Comparison of ENCODE assay signal across 26 mouse cellular contexts in genomic region chr10:63203002-63203401, GRCm38 (mm10). TPM values are rescaled to one million over a fixed set of nuclear protein-coding genes. Genes with fewer than 3 reads are reported as not detected.
A peak's percentile ranks its signal among the peaks of the same experiment; 100 is the strongest.
DNase-seq lines count a peak whose midpoint lies in the region; ATAC-seq and TF ChIP-seq lines count a peak whose summit lies in the region.
"Had no signal": no experiment of that assay in that cellular context is flagged by ENCODE, and none has a peak within 500 bp of the region (broad histone marks: within the 10 kb centered on the region; RNA-seq: fewer than 3 reads in every experiment).

No protein-coding gene starts in this region.

- peak overlapping the region; percentile 73 for H3K9ac ChIP-seq in heart, embryonic 13.5 days
- no peak overlapping the region for H3K9ac ChIP-seq in lung, embryonic 16.5 days (ENCODE audit: low read length)
- H3K9ac ChIP-seq: liver, embryonic 15.5 days; neural tube, embryonic 12.5 days had no signal

- intact Hi-C loops in gastrocnemius, adult 2 months (cut with DNase I): no loop called here
- intact Hi-C loops in heart, postnatal 10 days (cut with DNase I): loop anchor here (5.0 kb wide), 2 partner anchors 39 to 46 kb away; partner anchors contain the start of gene Herc4

- no peak for TF ChIP-seq CTCF in gastrocnemius, adult 2 months (IDR thresholded peaks at IDR 0.05)

- 72% methylated on average over 3 of the region's 3 CpGs for WGBS in heart, embryonic 13.5 days
- 56% methylated on average over 3 of the region's 3 CpGs for WGBS in lung, embryonic 16.5 days

- DNase-seq in gastrocnemius, adult 2 months: peak; percentile 58
- DNase-seq in gastrocnemius, postnatal 10 days: no peak
- DNase-seq in heart, postnatal 10 days: no peak
- no peak for DNase-seq in lung, adult 18-20 months
- peak; percentile 80 for DNase-seq in skeletal muscle tissue, adult 2 months (ENCODE audit: low read depth, low spot score)
- DNase-seq: adrenal gland, postnatal 36 days; cerebellum, adult 11 months; cerebellum, adult 9-11 months; kidney, adult 9 months; kidney, postnatal 14 days; liver; lung, postnatal 14 days; midbrain, embryonic 14.5 days; right cerebral cortex, postnatal 14 days; spleen, adult 18-20 months had no signal

- H3K27ac ChIP-seq in gastrocnemius, adult 2 months: peak overlapping the region; percentile 96
- H3K27ac ChIP-seq in heart, embryonic 13.5 days (replicated peaks): peak overlapping the region; percentile 82
- H3K27ac ChIP-seq in lung, embryonic 16.5 days (ENCODE audit: low read length): no peak overlapping the region
- H3K27ac ChIP-seq: forebrain, embryonic 10.5 days; hindbrain, embryonic 10.5 days; liver, embryonic 15.5 days; neural tube, embryonic 12.5 days had no signal

- no peaks in the 10 kb centered on the region for H3K9me3 ChIP-seq in heart, embryonic 13.5 days
- no peaks in the 10 kb centered on the region for H3K9me3 ChIP-seq in lung, embryonic 16.5 days (ENCODE audit: control insufficient read depth, low read length)
- H3K9me3 ChIP-seq: forebrain, embryonic 10.5 days; hindbrain, embryonic 10.5 days; liver, embryonic 15.5 days; neural tube, embryonic 12.5 days had no signal

- H3K4me3 ChIP-seq in gastrocnemius, adult 2 months: peak overlapping the region; percentile 77
- H3K4me3 ChIP-seq in heart, embryonic 13.5 days: peak overlapping the region; percentile 50
- no peak overlapping the region for H3K4me3 ChIP-seq in lung, embryonic 16.5 days (ENCODE audit: low read length)
- H3K4me3 ChIP-seq: forebrain, embryonic 10.5 days; hindbrain, embryonic 10.5 days; liver, embryonic 15.5 days; neural tube, embryonic 12.5 days had no signal

- H3K27me3 ChIP-seq in heart, embryonic 13.5 days (replicated peaks): no peaks in the 10 kb centered on the region
- no peaks in the 10 kb centered on the region for H3K27me3 ChIP-seq in lung, embryonic 16.5 days (ENCODE audit: control insufficient read depth, insufficient read depth, low read depth, low read length)
- H3K27me3 ChIP-seq: liver, embryonic 15.5 days; neural tube, embryonic 12.5 days had no signal

- peaks cover 13% of the 10 kb centered on the region for H3K4me1 ChIP-seq in heart, embryonic 13.5 days
- no peaks in the 10 kb centered on the region for H3K4me1 ChIP-seq in lung, embryonic 16.5 days (replicated peaks; ENCODE audit: control insufficient read depth, insufficient read depth, low read length)
- H3K4me1 ChIP-seq: forebrain, embryonic 10.5 days; hindbrain, embryonic 10.5 days; neural tube, embryonic 12.5 days had no signal

- ATAC-seq in heart, embryonic 13.5 days (ENCODE audit: extremely low read depth, insufficient number of reproducible peaks, low FRiP score, low TSS enrichment): no peak
- ATAC-seq in lung, embryonic 16.5 days (ENCODE audit: low read depth): 0 out of 2 replicates have a peak, but pooled peaks have one; percentile 34
- no peak for ATAC-seq in megakaryocyte progenitor cell, adult 5-6 weeks (replicated peaks; ENCODE audit: poor library complexity)
- ATAC-seq: hindbrain, embryonic 16.5 days; intestine, embryonic 16.5 days had no signal

- H3K4me2 ChIP-seq in heart, embryonic 13.5 days: peak overlapping the region; percentile 64
- H3K4me2 ChIP-seq in lung, embryonic 16.5 days (ENCODE audit: low read depth, low read length): no peak overlapping the region
- H3K4me2 ChIP-seq: liver, embryonic 15.5 days; neural tube, embryonic 12.5 days had no signal

- H3K36me3 ChIP-seq in heart, embryonic 13.5 days: no peaks in the 10 kb centered on the region
- no peaks in the 10 kb centered on the region for H3K36me3 ChIP-seq in lung, embryonic 16.5 days (ENCODE audit: control insufficient read depth, insufficient read depth, low read length)
- H3K36me3 ChIP-seq: forebrain, embryonic 10.5 days; hindbrain, embryonic 10.5 days; liver, embryonic 15.5 days; neural tube, embryonic 12.5 days had no signal

RNA-seq across cellular contexts. Expression of gene Mypn, which starts 0.8 kb away (rescaled TPM):
- total RNA-seq in gastrocnemius, adult 2 months (2021): 100 to 1,000 TPM; 248 to 338 TPM
- 100 to 1,000 TPM; 230 to 232 TPM for total RNA-seq in gastrocnemius, postnatal 10 days (2021)
- 4.7 and 5.3 TPM in 2 replicates for polyA plus RNA-seq in heart, embryonic 13.5 days (2015; fragmentation: Nextera tagmentation; extraction: Ambion mirVana)
- total RNA-seq in heart, postnatal 10 days (2021): 10 to 100 TPM; 78.0 to 86.7 TPM
- 0.55 and 0.78 TPM in 2 replicates for polyA plus RNA-seq in lung, embryonic 16.5 days (2015; fragmentation: Nextera tagmentation; extraction: Ambion mirVana)
- not detected in 2 replicates for total RNA-seq in megakaryocyte progenitor cell, adult 5-6 weeks (2015)
- total RNA-seq in megakaryocyte progenitor cell, adult 5-6 weeks (2017): not detected in 2 replicates
- total RNA-seq: common myeloid progenitor, adult 5-6 weeks; megakaryocyte-erythroid progenitor cell, adult 5-6 weeks had no signal
- polyA plus RNA-seq: intestine, embryonic 16.5 days had no signal

RNA-seq across cellular contexts. Expression of gene Herc4, which starts 40.6 kb away (rescaled TPM):
- 10 to 100 TPM; 21.2 to 21.6 TPM for total RNA-seq in gastrocnemius, adult 2 months (2021)
- 10 to 100 TPM; 22.6 to 32.1 TPM for total RNA-seq in gastrocnemius, postnatal 10 days (2021)
- 25.7 and 27.1 TPM in 2 replicates for polyA plus RNA-seq in heart, embryonic 13.5 days (2015; fragmentation: Nextera tagmentation; extraction: Ambion mirVana)
- 10 to 100 TPM; 39.9 to 40.0 TPM for total RNA-seq in heart, postnatal 10 days (2021)
- 37.6 and 40.9 TPM in 2 replicates for polyA plus RNA-seq in lung, embryonic 16.5 days (2015; fragmentation: Nextera tagmentation; extraction: Ambion mirVana)
- 84.0 and 88.0 TPM in 2 replicates for total RNA-seq in megakaryocyte progenitor cell, adult 5-6 weeks (2015)
- total RNA-seq in megakaryocyte progenitor cell, adult 5-6 weeks (2017): 56.3 and 59.2 TPM in 2 replicates

Comparison
In these comparisons a context has a peak if more than half of its experiments do, and no peak if none do; other contexts are left out.
1. DNase-seq: peak in gastrocnemius, adult 2 months (single experiment) and skeletal muscle tissue, adult 2 months (single experiment); none in gastrocnemius, postnatal 10 days (single experiment), heart, postnatal 10 days (0 of 2) and lung, adult 18-20 months (0 of 2).
2. RNA of gene Mypn, which starts 0.8 kb away (total RNA-seq): 248 to 338 TPM in gastrocnemius, adult 2 months, 230 to 232 TPM in gastrocnemius, postnatal 10 days and 78.0 to 86.7 TPM in heart, postnatal 10 days; not detected in megakaryocyte progenitor cell, adult 5-6 weeks; every median in the first group is over 10 times any median in the second.